Mouse (Mus musculus): Measurements from ENCODE around the gene Nsf. TPM values are rescaled to one million over a fixed set of nuclear protein-coding genes. Genes with fewer than 3 reads are reported as not detected.

Gene Nsf
- total RNA-seq, 2 experiments from 2014 or later, result 44.8 to 51.1 TPM

DNA sequence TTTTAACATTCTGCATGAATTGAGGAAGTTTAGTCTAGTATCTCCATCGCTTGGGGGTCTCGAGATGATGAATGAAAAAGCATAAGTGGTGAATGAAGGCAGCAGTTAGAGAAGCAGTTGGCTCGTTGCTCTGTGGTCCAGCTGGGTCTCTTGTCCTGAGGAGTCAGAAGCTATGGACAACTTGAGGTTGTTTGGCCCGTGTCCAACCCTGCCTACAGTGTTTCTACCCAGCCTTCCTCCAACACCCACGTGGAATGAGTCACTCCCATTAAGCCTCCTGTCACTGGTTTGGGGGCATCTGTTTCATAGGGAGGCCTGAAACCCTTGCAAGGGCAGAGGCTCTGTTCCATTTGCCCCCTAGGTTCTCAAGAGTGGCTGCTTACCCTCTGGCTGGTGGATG lies 163.9 kb downstream of the Nsf start:
- ATAC-seq (ENCODE audit: poor library complexity, severe bottlenecking), result no peak

DNA sequence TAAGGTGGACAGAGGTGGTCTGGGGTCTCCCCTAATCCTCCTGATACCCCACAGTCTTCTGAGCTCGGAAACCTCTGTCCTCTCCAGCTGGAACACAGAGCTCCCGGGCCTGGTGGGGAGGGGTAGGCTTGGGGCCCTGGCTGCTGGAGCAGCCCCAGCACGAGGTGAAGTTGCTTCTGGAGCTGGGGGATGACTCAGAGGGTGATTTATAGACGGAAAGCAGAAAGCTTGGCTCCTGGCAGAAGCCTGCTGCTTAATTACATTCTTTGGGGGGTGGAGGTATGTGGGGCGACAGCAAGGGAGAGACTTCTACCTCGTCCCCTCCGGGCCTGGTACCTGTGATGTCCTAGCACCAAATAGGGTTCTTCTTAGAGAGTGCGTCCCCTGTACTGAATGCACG lies 173.7 kb downstream of the Nsf start:
- no peak for ATAC-seq (ENCODE audit: poor library complexity, severe bottlenecking)

DNA sequence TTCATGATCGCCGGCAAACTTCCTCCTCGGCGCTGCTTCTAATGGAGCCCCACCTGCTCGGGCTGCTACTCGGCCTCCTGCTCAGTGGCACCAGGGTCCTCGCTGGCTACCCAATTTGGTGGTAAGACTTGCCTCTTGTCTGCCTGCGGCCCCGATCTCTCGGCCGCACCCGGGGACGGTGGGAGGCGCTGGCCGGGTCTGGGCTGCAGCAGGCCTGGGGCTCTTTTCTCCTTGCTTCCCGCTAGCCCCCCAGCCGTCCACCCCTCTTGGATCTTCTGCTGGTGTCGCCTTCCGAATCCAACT lies 179.7 kb downstream of the Nsf start:
- no peak for ATAC-seq (ENCODE audit: poor library complexity, severe bottlenecking)

DNA sequence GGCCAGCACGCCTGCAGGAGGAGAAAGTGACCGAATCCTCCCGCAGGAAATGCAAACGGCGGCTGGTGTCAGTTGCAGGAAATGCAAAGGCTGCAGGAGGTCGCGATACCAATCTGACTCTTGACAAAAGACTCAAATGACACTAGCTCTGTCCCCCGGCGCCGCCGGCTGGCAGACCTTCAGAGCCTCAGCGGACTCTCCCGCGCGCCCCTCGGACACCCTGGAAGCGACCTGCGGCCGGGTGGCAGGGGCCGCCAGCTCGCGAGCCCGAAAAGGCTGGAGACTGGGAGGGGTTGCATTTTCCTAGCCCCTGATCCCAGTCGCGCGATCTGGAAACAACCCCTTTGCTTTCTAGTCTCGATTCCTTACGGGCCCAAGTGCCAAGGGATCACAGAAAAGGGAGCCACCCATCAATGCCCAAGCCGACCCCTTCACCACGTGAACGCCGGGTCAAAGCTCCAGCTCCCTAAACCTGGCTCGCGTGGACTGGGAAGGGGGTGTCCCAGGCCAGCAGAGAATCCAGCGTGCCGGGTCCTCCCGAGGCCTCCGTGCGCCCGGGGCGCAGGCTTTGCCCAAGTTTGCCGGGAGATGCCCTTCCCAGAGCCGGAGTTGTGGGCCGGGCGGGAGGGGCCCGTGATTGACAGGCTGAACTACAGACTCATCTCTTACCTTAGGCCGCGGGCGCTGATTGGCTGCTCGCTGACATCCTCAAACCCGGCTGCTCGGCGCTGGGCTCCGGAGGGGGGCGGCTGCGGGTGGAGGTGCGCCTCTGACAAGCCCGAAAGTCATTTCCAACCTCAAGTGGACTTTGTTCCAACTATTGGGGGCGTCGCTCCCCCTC lies 180.2 kb downstream of the Nsf start, which contains the start of gene Wnt3:
Wnt3 (plus strand) TSS at position 764 of the 841 bp plus-strand sequence.
- no peak for ATAC-seq (ENCODE audit: poor library complexity, severe bottlenecking)

DNA sequence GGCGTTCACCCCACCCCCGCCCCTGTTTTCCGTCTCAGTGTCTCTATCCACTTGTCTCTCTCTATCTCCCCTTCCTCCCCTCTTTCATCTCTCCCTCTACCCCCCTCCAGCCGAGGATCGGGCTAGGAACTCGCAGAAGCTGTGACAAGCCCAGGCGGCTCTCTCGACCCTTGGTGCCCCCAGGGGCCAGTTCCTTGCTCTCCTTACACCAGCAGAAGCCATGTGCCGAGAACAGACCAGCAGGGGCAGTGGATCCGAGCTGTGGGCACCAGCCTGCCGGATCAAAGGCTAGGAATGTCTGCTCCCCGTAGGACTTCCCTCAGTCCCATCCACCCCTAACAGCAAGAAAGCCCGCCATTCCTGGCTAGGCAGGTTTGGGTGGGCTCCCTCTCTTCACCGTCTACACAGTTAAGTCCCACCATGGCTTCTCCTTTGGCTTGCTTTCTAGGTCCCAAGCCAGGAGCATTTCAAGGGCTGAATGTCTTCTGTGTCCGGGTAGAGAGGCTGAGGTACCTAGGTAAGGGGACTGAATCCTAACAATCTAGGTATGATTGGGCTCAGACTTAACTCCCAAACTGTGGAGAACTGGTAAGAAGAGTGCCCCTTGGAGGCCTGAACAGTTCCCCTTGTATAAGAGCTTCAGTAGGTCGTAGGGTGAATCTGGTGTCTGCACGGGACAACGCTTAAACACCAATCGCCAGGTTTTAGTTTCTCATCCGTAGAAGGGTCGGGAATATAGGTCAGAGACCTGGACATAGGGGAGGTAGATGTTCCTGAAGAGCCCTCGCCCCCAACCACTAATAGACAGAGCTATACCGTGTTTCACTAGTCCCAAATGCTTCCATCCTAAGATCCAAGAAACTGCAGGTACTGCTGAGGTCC lies 181.1 kb downstream of the Nsf start:
- ATAC-seq (ENCODE audit: poor library complexity, severe bottlenecking), result no peak

Other genes with a start within 250 kb of the Nsf start
- gene Wnt9b, start 204.2 kb downstream of the Nsf start, total RNA-seq (2015), result not detected in 2 replicates
- not detected in 2 replicates for gene Wnt9b, start 204.2 kb downstream of the Nsf start, total RNA-seq (2017)
- not detected in 2 replicates for gene Wnt3, start 179.9 kb downstream of the Nsf start, total RNA-seq (2015)
- not detected in 2 replicates for gene Wnt3, start 179.9 kb downstream of the Nsf start, total RNA-seq (2017)
- gene Arf2, start 12.7 kb upstream of the Nsf start, total RNA-seq (2015), result 37.6 and 41.1 TPM in 2 replicates
- gene Arf2, start 12.7 kb upstream of the Nsf start, total RNA-seq (2017), result 52.2 and 55.1 TPM in 2 replicates
- gene Crhr1, start 178.8 kb upstream of the Nsf start, total RNA-seq (2015), result not detected in 2 replicates
- not detected in 2 replicates for gene Crhr1, start 178.8 kb upstream of the Nsf start, total RNA-seq (2017)
- gene Sppl2c, start 232.3 kb upstream of the Nsf start, total RNA-seq (2015), result not detected in 2 replicates
- not detected in 2 replicates for gene Sppl2c, start 232.3 kb upstream of the Nsf start, total RNA-seq (2017)